ENCODE assay signal across 8 mouse cellular contexts in the genomic region with DNA sequence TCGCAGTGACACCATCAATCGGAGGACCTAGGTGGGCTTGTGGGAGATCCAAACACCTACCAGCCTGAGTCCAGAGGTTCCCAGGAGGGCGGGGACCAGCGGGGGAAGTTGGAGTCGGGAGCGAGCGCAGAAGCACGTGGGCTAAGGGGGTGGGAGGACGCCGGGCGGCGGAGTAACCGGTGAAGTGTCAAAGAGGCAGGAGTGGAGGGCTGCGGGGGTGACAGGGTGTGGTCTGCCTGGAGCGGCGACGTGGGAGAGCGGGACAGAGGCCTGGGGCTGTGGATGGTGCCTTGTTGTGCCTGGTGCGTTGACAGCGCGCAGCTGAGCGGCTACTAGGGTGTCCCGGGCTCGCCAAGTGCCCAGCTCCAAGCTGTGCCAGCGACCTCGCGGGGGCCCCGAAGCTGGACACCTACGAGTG. TPM values are rescaled to one million over a fixed set of nuclear protein-coding genes. Genes with fewer than 3 reads are reported as not detected.
DNase-seq lines count a peak whose midpoint lies in the region; ATAC-seq and TF ChIP-seq lines count a peak whose summit lies in the region.

A gene (plus strand): TSS at position 157 of the 418 bp plus-strand sequence.

- H3K27me3 ChIP-seq in kidney, embryonic 15.5 days = peaks cover 52% of the 10 kb centered on the region
- H3K27me3 ChIP-seq in heart, embryonic 10.5 days (ENCODE audit: insufficient read depth, poor library complexity, severe bottlenecking) = peaks cover 36% of the 10 kb centered on the region
- H3K27me3 ChIP-seq in liver, postnatal 0 days (ENCODE audit: insufficient read depth, low read length) = peaks cover 24% of the 10 kb centered on the region
- H3K27me3 ChIP-seq in stomach, embryonic 14.5 days (ENCODE audit: control insufficient read depth, insufficient read depth, low read length) = peaks cover 19% of the 10 kb centered on the region

- no peaks in the 10 kb centered on the region for H3K9me3 ChIP-seq in kidney, embryonic 15.5 days (replicated peaks)
- H3K9me3 ChIP-seq in heart, embryonic 10.5 days = no peaks in the 10 kb centered on the region
- no peaks in the 10 kb centered on the region for H3K9me3 ChIP-seq in liver, postnatal 0 days (ENCODE audit: low read length)
- no peaks in the 10 kb centered on the region for H3K9me3 ChIP-seq in stomach, embryonic 14.5 days (ENCODE audit: control insufficient read depth, low read depth, low read length)

- TF ChIP-seq CTCF in liver, postnatal 0 days (IDR thresholded peaks at IDR 0.05; ENCODE audit: low read depth) = no peak

- H3K4me1 ChIP-seq in kidney, embryonic 15.5 days = peaks cover 16% of the 10 kb centered on the region
- peaks cover 9% of the 10 kb centered on the region for H3K4me1 ChIP-seq in heart, embryonic 10.5 days
- no peaks in the 10 kb centered on the region for H3K4me1 ChIP-seq in liver, postnatal 0 days (ENCODE audit: insufficient read depth)
- peaks cover 9% of the 10 kb centered on the region; the same call in 1 of the 2 replicates for H3K4me1 ChIP-seq in stomach, embryonic 14.5 days (ENCODE audit: control insufficient read depth, insufficient read depth, low read length)

- no peak for TF ChIP-seq EP300 in liver, postnatal 0 days (IDR thresholded peaks at IDR 0.05; ENCODE audit: low read depth)

- WGBS in kidney, embryonic 15.5 days = 2% methylated on average over 29 of the region's 29 CpGs
- 2% methylated on average over 29 of the region's 29 CpGs for WGBS in heart, embryonic 10.5 days
- WGBS in liver, postnatal 0 days (ENCODE audit: insufficient replicate concordance) = 4% methylated on average over 28 of the region's 29 CpGs
- whole genome bisulfite sequencing in stomach, embryonic 14.5 days = 2% methylated on average over 29 of the region's 29 CpGs

- H3K4me3 ChIP-seq in kidney, embryonic 15.5 days (replicated peaks) = peak within 1 kb of the TSS; percentile 51
- peak within 1 kb of the TSS; percentile 73 for H3K4me3 ChIP-seq in heart, embryonic 10.5 days
- peak within 1 kb of the TSS; percentile 33 for H3K4me3 ChIP-seq in liver, postnatal 0 days (ENCODE audit: low read depth, low read length)
- H3K4me3 ChIP-seq in stomach, embryonic 14.5 days (ENCODE audit: low read depth, low read length) = peak within 1 kb of the TSS; percentile 47

- peak within 1 kb of the TSS; percentile 97 for H3K4me2 ChIP-seq in kidney, embryonic 15.5 days
- peak within 1 kb of the TSS; percentile 40 for H3K4me2 ChIP-seq in liver, postnatal 0 days (ENCODE audit: low read depth, low read length)
- H3K4me2 ChIP-seq in stomach, embryonic 14.5 days (replicated peaks; ENCODE audit: low read depth, low read length) = peak within 1 kb of the TSS; percentile 97

- no peaks in the 10 kb centered on the region for H3K36me3 ChIP-seq in kidney, embryonic 15.5 days
- H3K36me3 ChIP-seq in heart, embryonic 10.5 days = no peaks in the 10 kb centered on the region
- H3K36me3 ChIP-seq in liver, postnatal 0 days (replicated peaks; ENCODE audit: insufficient read depth, low read length) = no peaks in the 10 kb centered on the region
- no peaks in the 10 kb centered on the region for H3K36me3 ChIP-seq in stomach, embryonic 14.5 days (ENCODE audit: control insufficient read depth, insufficient read depth, low read length)

- peak within 1 kb of the TSS; percentile 29; the same call in 1 of the 2 replicates for H3K9ac ChIP-seq in kidney, embryonic 15.5 days
- H3K9ac ChIP-seq in liver, postnatal 0 days (replicated peaks) = no peak within 1 kb of the TSS
- peak within 1 kb of the TSS; percentile 36; the same call in 1 of the 2 replicates for H3K9ac ChIP-seq in stomach, embryonic 14.5 days (replicated peaks; ENCODE audit: low read depth, low read length)

- no peak within 1 kb of the TSS for H3K27ac ChIP-seq in kidney, embryonic 15.5 days
- H3K27ac ChIP-seq in heart, embryonic 10.5 days = peak within 1 kb of the TSS; percentile 67
- no peak within 1 kb of the TSS for H3K27ac ChIP-seq in liver, postnatal 0 days (ENCODE audit: low read depth)
- no peak within 1 kb of the TSS for H3K27ac ChIP-seq in stomach, embryonic 14.5 days (ENCODE audit: low read length)

- ATAC-seq in kidney, embryonic 15.5 days (replicated peaks; ENCODE audit: low FRiP score) = peak; percentile 87
- no peak for ATAC-seq in liver, postnatal 0 days
- peak; percentile 46; the same call in 1 of the 2 replicates for ATAC-seq in stomach, embryonic 14.5 days (ENCODE audit: insufficient number of reproducible peaks, insufficient read depth, low FRiP score, low read depth)

- no peak for DNase-seq in kidney, adult 9 months
- DNase-seq in embryo, embryonic 10 days (ENCODE audit: low spot score) = peak; percentile 28
- DNase-seq in heart, embryonic 10.5 days (ENCODE audit: low spot score) = peak; percentile 79
- peak; percentile 7 to 36 for DNase-seq in layer of hippocampus, adult 18-20 months (ENCODE audit: low spot score in 2 of 2)
- DNase-seq in liver, postnatal 0 days = peak; percentile 16
- DNase-seq in urinary bladder, postnatal 14 days (ENCODE audit: low spot score) = no peak

RNA-seq across cellular contexts. Expression of the gene that starts here (rescaled TPM):
- polyA plus RNA-seq in kidney, embryonic 15.5 days (2015; fragmentation: Nextera tagmentation; extraction: Ambion mirVana) = 8.4 and 9.5 TPM in 2 replicates
- 17.0 and 22.7 TPM in 2 replicates for polyA plus RNA-seq in heart, embryonic 10.5 days (2016; fragmentation: Nextera tagmentation; extraction: Ambion mirVana)
- total RNA-seq in layer of hippocampus, adult 18-20 months (2021) = 10 to 100 TPM; 48.1 to 50.1 TPM
- 2.9 and 3.6 TPM in 2 replicates for polyA plus RNA-seq in liver, postnatal 0 days (2015; fragmentation: Nextera tagmentation; extraction: Ambion mirVana)
- 16.0 and 18.2 TPM in 2 replicates for polyA plus RNA-seq in stomach, embryonic 14.5 days (2014; fragmentation: Nextera tagmentation; extraction: Ambion mirVana)

Comparison
In these comparisons a context has a peak if more than half of its experiments do, and no peak if none do; other contexts are left out.
1. H3K4me2 ChIP-seq: peak in every context shown above with its lines; median percentile 97 in kidney, embryonic 15.5 days; 97 in stomach, embryonic 14.5 days; 40 in liver, postnatal 0 days.
2. DNase-seq: peak in embryo, embryonic 10 days (single experiment), heart, embryonic 10.5 days (single experiment), layer of hippocampus, adult 18-20 months (2 of 2) and liver, postnatal 0 days (single experiment); none in kidney, adult 9 months (single experiment) and urinary bladder, postnatal 14 days (single experiment).
3. Peak in every context shown above with its lines, with median percentiles within 50 percentile points of each other: H3K4me3 ChIP-seq.